Mouse (Mus musculus): ENCODE data around the gene A930004D18Rik. TPM values are rescaled to one million over a fixed set of nuclear protein-coding genes. Genes with fewer than 3 reads are reported as not detected.

A930004D18Rik gene
- total and polyA plus RNA-seq, 3 experiments: 0.39 to 1.8 TPM; not detected in 1

GRCm38 (mm10) chr2:18052581-18052980 lies 15.0 kb upstream of the A930004D18Rik start:
- no peak overlapping the region for H3K4me3 ChIP-seq (ENCODE audit: control insufficient read depth in 1 of 2, insufficient read depth in 1 of 2, low read depth in 2 of 2, low read length in 2 of 2)
- peaks cover 14% of the 10 kb centered on the region; the same call in 1 of the 2 replicates for H3K79me2 ChIP-seq (ENCODE audit: control insufficient read depth, insufficient read depth, low read length, poor library complexity)
- no peak for DNase-seq (ENCODE audit: low read depth, low spot score)
- peaks cover 0 to 9% of the 10 kb centered on the region in 2 experiments; a peak in 1 of 4 replicates for H3K4me1 ChIP-seq (ENCODE audit: control insufficient read depth in 1 of 2, insufficient read depth in 2 of 2, low read length in 2 of 2)
- H3K9ac ChIP-seq (ENCODE audit: control insufficient read depth, low read depth, low read length, poor library complexity, severe bottlenecking): no peak overlapping the region
- peaks cover 2% of the 10 kb centered on the region in 2 experiments; a peak in 1 of 4 replicates for H3K27me3 ChIP-seq (ENCODE audit: control insufficient read depth in 1 of 2, insufficient read depth in 2 of 2, low read length in 2 of 2)
- no peak for TF ChIP-seq MAFK (IDR thresholded peaks at IDR 0.05; ENCODE audit: borderline replicate concordance, low read depth, low read length)
- TF ChIP-seq SMC3 (IDR thresholded peaks at IDR 0.05; ENCODE audit: low read depth, low read length): no peak
- TF ChIP-seq MYB (IDR thresholded peaks at IDR 0.05; ENCODE audit: low read depth, low read length): no peak
- TF ChIP-seq ZC3H11A (IDR thresholded peaks at IDR 0.05; ENCODE audit: low read depth, low read length): no peak
- no peak for TF ChIP-seq CTCF (IDR thresholded peaks at IDR 0.05 in 2 of 3, conservative IDR thresholded peaks at IDR 0.05 in 1 of 3; ENCODE audit: control insufficient read depth in 1 of 3, insufficient read depth in 1 of 3, low read depth in 2 of 3, low read length in 3 of 3, poor library complexity in 1 of 3, severe bottlenecking in 1 of 3)
- no peak for TF ChIP-seq EP300 (IDR thresholded peaks at IDR 0.05; ENCODE audit: low read depth in 1 of 2, low read length in 2 of 2)
- no peak for TF ChIP-seq RCOR1 (IDR thresholded peaks at IDR 0.05; ENCODE audit: low read depth, low read length)
- H3K36me3 ChIP-seq (ENCODE audit: control insufficient read depth in 1 of 2, insufficient read depth in 2 of 2, low read length in 2 of 2): peaks cover 0 to 5% of the 10 kb centered on the region in 2 experiments; a peak in 1 of 4 replicates
- no peak overlapping the region for H3K27ac ChIP-seq (ENCODE audit: control insufficient read depth, low read depth, low read length)
- H3K9me3 ChIP-seq (replicated peaks; ENCODE audit: insufficient read depth, low read length): no peaks in the 10 kb centered on the region

- Histone ChIP-seq H3K9me3 (replicated peaks; ENCODE audit: insufficient read depth, low read length) (no peaks in the 10 kb centered on the region), H3K79me2 (ENCODE audit: control insufficient read depth, insufficient read depth, low read length, poor library complexity) (peaks cover 10% of the 10 kb centered on the region; the same call in 1 of the 2 replicates), H3K9ac (ENCODE audit: control insufficient read depth, low read depth, low read length, poor library complexity, severe bottlenecking) (no peak overlapping the region), H3K4me3 (ENCODE audit: control insufficient read depth in 1 of 2, insufficient read depth in 1 of 2, low read depth in 2 of 2, low read length in 2 of 2) (no peak overlapping the region), H3K4me1 (ENCODE audit: control insufficient read depth in 1 of 2, insufficient read depth in 2 of 2, low read length in 2 of 2) (peaks cover 0 to 9% of the 10 kb centered on the region in 2 experiments; a peak in 1 of 4 replicates), H3K27ac (ENCODE audit: control insufficient read depth, low read depth, low read length) (no peak overlapping the region), H3K27me3 (ENCODE audit: control insufficient read depth in 1 of 2, insufficient read depth in 2 of 2, low read length in 2 of 2) (peaks cover 2 to 5% of the 10 kb centered on the region in 2 experiments; a peak in 2 of 4 replicates), H3K36me3 (ENCODE audit: control insufficient read depth in 1 of 2, insufficient read depth in 2 of 2, low read length in 2 of 2) (peaks cover 0 to 5% of the 10 kb centered on the region in 2 experiments; a peak in 1 of 4 replicates)
- DNase-seq (ENCODE audit: low read depth, low spot score): no peak
- TF ChIP-seq GATA1 (IDR thresholded peaks at IDR 0.05; ENCODE audit: low read depth, low read length) (no peak), E2F4 (IDR thresholded peaks at IDR 0.05; ENCODE audit: borderline replicate concordance, low read depth, low read length) (no peak), CHD1 (IDR thresholded peaks at IDR 0.05; ENCODE audit: low read depth, low read length) (no peak), ZNF384 (IDR thresholded peaks at IDR 0.05; ENCODE audit: low read depth, low read length) (no peak), MAFK (IDR thresholded peaks at IDR 0.05; ENCODE audit: borderline replicate concordance, low read depth, low read length) (no peak), KAT2A (conservative IDR thresholded peaks at IDR 0.05; ENCODE audit: low read depth, low read length) (no peak), ETS1 (IDR thresholded peaks at IDR 0.05; ENCODE audit: low read depth, low read length) (no peak), MYB (IDR thresholded peaks at IDR 0.05; ENCODE audit: low read depth, low read length) (no peak), ZMIZ1 (IDR thresholded peaks at IDR 0.05; ENCODE audit: low read depth, low read length) (no peak), POLR2A (IDR thresholded peaks at IDR 0.05; ENCODE audit: control insufficient read depth in 1 of 2, insufficient read depth in 1 of 2, low read depth in 1 of 2, low read length in 2 of 2, poor library complexity in 1 of 2) (no peak), GABPA (IDR thresholded peaks at IDR 0.05; ENCODE audit: low read depth, low read length) (no peak), NRF1 (IDR thresholded peaks at IDR 0.05; ENCODE audit: insufficient read depth, low read depth, low read length, poor library complexity, severe bottlenecking) (no peak), MEF2A (IDR thresholded peaks at IDR 0.05; ENCODE audit: extremely low read depth, insufficient replicate concordance, low read depth, low read length, poor library complexity, severe bottlenecking) (no peak)
Measured at GRCm38 (mm10) chr2:18051831-18052170, 14.3 kb upstream of the A930004D18Rik start.
